ENCODE assay signal across 22 mouse cellular contexts in genomic region chr9:10233364-10233763, GRCm38 (mm10).
DNase-seq lines count a peak whose midpoint lies in the region; ATAC-seq and TF ChIP-seq lines count a peak whose summit lies in the region.
"Had no signal": no experiment of that assay in that cellular context is flagged by ENCODE, and none has a peak within 500 bp of the region (broad histone marks: within the 10 kb centered on the region; RNA-seq: fewer than 3 reads in every experiment).

No protein-coding gene starts in this region.

- no peak for TF ChIP-seq CTCF in hindbrain, postnatal 0 days (IDR thresholded peaks at IDR 0.05; ENCODE audit: low read depth)
- TF ChIP-seq CTCF in cerebellum, adult 2 months (IDR thresholded peaks at IDR 0.05; ENCODE audit: borderline replicate concordance, insufficient read depth, low read depth, low read length), result no peak

- peak; percentile 5 for DNase-seq in hindbrain, embryonic 11.5 days (ENCODE audit: low spot score)
- DNase-seq in hindbrain, postnatal 0 days (ENCODE audit: low spot score), result no peak
- DNase-seq in neural tube, embryonic 10.5 days (ENCODE audit: extremely low spot score, low spot score), result no peak
- peak; percentile 12 for DNase-seq in mesoderm, embryonic 11.5 days (ENCODE audit: low read depth, low spot score)
- no peak for DNase-seq in cerebellum, adult 2 months
- DNase-seq: adrenal gland, adult 8-10 months; adrenal gland, postnatal 14 days; adrenal gland, postnatal 36 days; cerebellum, adult 11-12 months; cerebellum, adult 8-10 months; cerebellum, adult 9-11 months; cerebellum, postnatal 14 days; cerebellum, postnatal 36 days had no signal

- no peaks in the 10 kb centered on the region for H3K36me3 ChIP-seq in hindbrain, embryonic 11.5 days (ENCODE audit: control insufficient read depth, insufficient read depth, low read length)
- no peaks in the 10 kb centered on the region for H3K36me3 ChIP-seq in hindbrain, postnatal 0 days (ENCODE audit: insufficient read depth, low read length)
- H3K36me3 ChIP-seq in neural tube, embryonic 12.5 days, result no peaks in the 10 kb centered on the region
- H3K36me3 ChIP-seq: embryonic facial prominence, embryonic 13.5 days; embryonic facial prominence, embryonic 15.5 days; forebrain, embryonic 10.5 days; forebrain, embryonic 12.5 days had no signal

- no peaks in the 10 kb centered on the region for H3K27me3 ChIP-seq in hindbrain, embryonic 11.5 days (ENCODE audit: control insufficient read depth, insufficient read depth, low read length)
- no peaks in the 10 kb centered on the region for H3K27me3 ChIP-seq in hindbrain, postnatal 0 days (ENCODE audit: insufficient read depth, low read length)
- no peaks in the 10 kb centered on the region for H3K27me3 ChIP-seq in neural tube, embryonic 12.5 days (replicated peaks)
- no peaks in the 10 kb centered on the region for H3K27me3 ChIP-seq in cerebellum, adult 2 months (ENCODE audit: control insufficient read depth, insufficient read depth, low read length)
- H3K27me3 ChIP-seq: embryonic facial prominence, embryonic 13.5 days; embryonic facial prominence, embryonic 15.5 days; forebrain, embryonic 12.5 days had no signal

- TF ChIP-seq POLR2A in cerebellum, adult 2 months (IDR thresholded peaks at IDR 0.05; ENCODE audit: borderline replicate concordance, insufficient read depth, low read length), result no peak

- H3K4me1 ChIP-seq in hindbrain, embryonic 11.5 days (replicated peaks; ENCODE audit: control insufficient read depth, insufficient read depth, low read length), result no peaks in the 10 kb centered on the region
- no peaks in the 10 kb centered on the region for H3K4me1 ChIP-seq in hindbrain, postnatal 0 days (ENCODE audit: insufficient read depth, low read length)
- H3K4me1 ChIP-seq in neural tube, embryonic 12.5 days, result no peaks in the 10 kb centered on the region
- no peaks in the 10 kb centered on the region for H3K4me1 ChIP-seq in cerebellum, adult 2 months (ENCODE audit: control insufficient read depth, insufficient read depth, low read length)
- H3K4me1 ChIP-seq: embryonic facial prominence, embryonic 13.5 days; embryonic facial prominence, embryonic 15.5 days had no signal

- H3K27ac ChIP-seq in hindbrain, embryonic 11.5 days (ENCODE audit: low read depth, low read length), result no peak overlapping the region
- no peak overlapping the region for H3K27ac ChIP-seq in hindbrain, postnatal 0 days
- H3K27ac ChIP-seq in neural tube, embryonic 12.5 days, result no peak overlapping the region
- no peak overlapping the region for H3K27ac ChIP-seq in cerebellum, adult 2 months (ENCODE audit: insufficient read depth, low read length)
- H3K27ac ChIP-seq: embryonic facial prominence, embryonic 13.5 days; embryonic facial prominence, embryonic 15.5 days; forebrain, embryonic 10.5 days; forebrain, embryonic 12.5 days had no signal

- ATAC-seq in hindbrain, embryonic 11.5 days (ENCODE audit: low FRiP score), result peak; percentile 70
- ATAC-seq in hindbrain, postnatal 0 days, result no peak
- peak; percentile 68 for ATAC-seq in neural tube, embryonic 12.5 days (ENCODE audit: low FRiP score, low read depth)
- ATAC-seq: activated CD4-positive, CD25-positive, alpha-beta regulatory T cell, adult 4 months; forebrain, embryonic 14.5 days; forebrain, embryonic 16.5 days had no signal

- H3K4me2 ChIP-seq in hindbrain, embryonic 11.5 days (replicated peaks; ENCODE audit: low read depth, low read length), result no peak overlapping the region
- no peak overlapping the region for H3K4me2 ChIP-seq in hindbrain, postnatal 0 days (ENCODE audit: low read depth, low read length)
- no peak overlapping the region for H3K4me2 ChIP-seq in neural tube, embryonic 12.5 days (replicated peaks)
- H3K4me2 ChIP-seq: embryonic facial prominence, embryonic 13.5 days; embryonic facial prominence, embryonic 15.5 days; forebrain, embryonic 12.5 days had no signal

- no peak overlapping the region for H3K4me3 ChIP-seq in hindbrain, embryonic 11.5 days (ENCODE audit: low read depth, low read length)
- no peak overlapping the region for H3K4me3 ChIP-seq in hindbrain, postnatal 0 days (ENCODE audit: low read length)
- no peak overlapping the region for H3K4me3 ChIP-seq in neural tube, embryonic 12.5 days
- H3K4me3 ChIP-seq in cerebellum, adult 2 months (replicated peaks; ENCODE audit: insufficient read depth, low read depth, low read length), result no peak overlapping the region
- H3K4me3 ChIP-seq: embryonic facial prominence, embryonic 13.5 days; embryonic facial prominence, embryonic 15.5 days; erythroblast, embryonic 14.5 days; forebrain, embryonic 10.5 days; forebrain, embryonic 12.5 days had no signal

- no peaks in the 10 kb centered on the region for H3K9me3 ChIP-seq in hindbrain, embryonic 11.5 days (ENCODE audit: control insufficient read depth, low read length)
- H3K9me3 ChIP-seq in hindbrain, postnatal 0 days (ENCODE audit: low read length), result peaks cover 5% of the 10 kb centered on the region
- H3K9me3 ChIP-seq in neural tube, embryonic 12.5 days, result no peaks in the 10 kb centered on the region
- H3K9me3 ChIP-seq: embryonic facial prominence, embryonic 15.5 days; forebrain, embryonic 10.5 days; forebrain, embryonic 12.5 days had no signal

- no peak overlapping the region for H3K9ac ChIP-seq in hindbrain, embryonic 11.5 days (ENCODE audit: low read depth, low read length)
- H3K9ac ChIP-seq in hindbrain, postnatal 0 days (replicated peaks; ENCODE audit: low read length), result no peak overlapping the region
- H3K9ac ChIP-seq in neural tube, embryonic 12.5 days, result no peak overlapping the region
- H3K9ac ChIP-seq: embryonic facial prominence, embryonic 13.5 days; embryonic facial prominence, embryonic 15.5 days; forebrain, embryonic 12.5 days had no signal

- WGBS in hindbrain, embryonic 11.5 days, result 45% methylated on average over 4 of the region's 4 CpGs
- 35% methylated on average over 4 of the region's 4 CpGs for WGBS in hindbrain, postnatal 0 days
- WGBS in neural tube, embryonic 12.5 days, result 30% methylated on average over 4 of the region's 4 CpGs
- WGBS in cerebellum, adult 2 months, result 88% methylated on average over 4 of the region's 4 CpGs

Comparison
In these comparisons a context has a peak if more than half of its experiments do, and no peak if none do; other contexts are left out.
1. DNase-seq: peak in hindbrain, embryonic 11.5 days (single experiment) and mesoderm, embryonic 11.5 days (single experiment); none in hindbrain, postnatal 0 days (single experiment), neural tube, embryonic 10.5 days (single experiment) and cerebellum, adult 2 months (0 of 2).